Mouse (Mus musculus) CH12.LX (cell line): ENCODE data around the gene Kif17. TPM values are rescaled to one million over a fixed set of nuclear protein-coding genes. Genes with fewer than 3 reads are reported as not detected.

Source experiments
- DNase-seq: peaks from one replicate; pipeline ENCODE4 v3.0.0-alpha.2; 2013; ENCODE audit errors: extremely low read depth
- H3K27ac ChIP-seq: 2 replicates; pipeline ENCODE4 v1.5.1; 2012; ENCODE audit warnings: low read depth, mild to moderate bottlenecking, control low read depth, moderate library complexity; ENCODE audit not compliant: insufficient read depth
- H3K27me3 ChIP-seq: replicated peaks from 2 replicates; pipeline ENCODE3; 2012; ENCODE audit warnings: inconsistent platforms
- H3K36me3 ChIP-seq, 2 experiments: replicated peaks in 1 of 2; 2 replicates each; pipeline versions ENCODE3 to v1.6.1; 2012; ENCODE audit warnings: inconsistent platforms in 1 of 2, low read length in 1 of 2, mild to moderate bottlenecking in 1 of 2, mixed read lengths in 1 of 2, moderate library complexity in 1 of 2; ENCODE audit not compliant: control insufficient read depth in 1 of 2, insufficient read depth in 1 of 2
- H3K4me1 ChIP-seq, 2 experiments: 2 replicates each; pipeline ENCODE4 v1.6.1; 2012; ENCODE audit warnings: inconsistent platforms in 1 of 2, moderate library complexity in 1 of 2; ENCODE audit not compliant: insufficient read depth in 2 of 2, control insufficient read depth in 1 of 2
- H3K4me2 ChIP-seq: 2 replicates; pipeline ENCODE4 v1.6.1; 2012; ENCODE audit warnings: low read depth, mild to moderate bottlenecking, control low read depth; ENCODE audit not compliant: poor library complexity, insufficient read depth, severe bottlenecking
- H3K4me3 ChIP-seq, 3 experiments: fragments of 150-350 bp in 1 of 3; sonication (generic) in 1 of 3; replicated peaks in 1 of 3; 2 replicates each; pipeline versions ENCODE3 to v1.5.1; 2011 to 2012; ENCODE audit warnings: low read depth in 2 of 3, low read length in 2 of 3, mild to moderate bottlenecking in 2 of 3, moderate library complexity in 2 of 3, control low read depth in 1 of 3, improper control_type of control experiment in 1 of 3, inconsistent platforms in 1 of 3, mixed read lengths in 1 of 3; ENCODE audit not compliant: poor library complexity in 1 of 3
- H3K79me2 ChIP-seq: replicated peaks from 2 replicates; pipeline ENCODE4 v1.6.1; 2012; ENCODE audit warnings: mild to moderate bottlenecking, moderate library complexity; ENCODE audit not compliant: control insufficient read depth, poor library complexity, insufficient read depth, severe bottlenecking; ENCODE audit errors: extremely low read depth
- H3K9ac ChIP-seq: 2 replicates; pipeline ENCODE4 v1.6.1; 2012; ENCODE audit warnings: low read depth, mild to moderate bottlenecking, control low read depth, moderate library complexity; ENCODE audit not compliant: insufficient read depth
- H3K9me3 ChIP-seq: replicated peaks from 2 replicates; pipeline ENCODE3; 2012; ENCODE audit warnings: low read length, inconsistent platforms, mixed read lengths
- BHLHE40 ChIP-seq: IDR thresholded peaks from 2 replicates; pipeline ENCODE4 v1.6.1; 2011; ENCODE audit warnings: mild to moderate bottlenecking, low read depth, low read length, improper control_type of control experiment
- CHD2 ChIP-seq: IDR thresholded peaks from 2 replicates; pipeline ENCODE4 v1.6.1; 2011; ENCODE audit warnings: low read length, improper control_type of control experiment
- ELF1 ChIP-seq: IDR thresholded peaks from 2 replicates; pipeline ENCODE4 v1.6.1; 2014; ENCODE audit warnings: low read depth, mild to moderate bottlenecking, inconsistent platforms, low read length, improper control_type of control experiment
- EP300 ChIP-seq: IDR thresholded peaks from 2 replicates; pipeline ENCODE4 v1.6.1; 2011; ENCODE audit warnings: low read length, improper control_type of control experiment
- ETS1 ChIP-seq: conservative IDR thresholded peaks from 2 replicates; pipeline ENCODE4 v1.6.1; 2012; ENCODE audit warnings: low read depth, mild to moderate bottlenecking, inconsistent platforms, low read length, improper control_type of control experiment, moderate library complexity
- GABPA ChIP-seq: IDR thresholded peaks from 2 replicates; pipeline ENCODE4 v1.6.1; 2012; ENCODE audit warnings: low read depth, low read length, improper control_type of control experiment, inconsistent platforms; ENCODE audit not compliant: insufficient replicate concordance
- HCFC1 ChIP-seq: IDR thresholded peaks from 2 replicates; pipeline ENCODE4 v1.6.1; 2012; ENCODE audit warnings: low read depth, mild to moderate bottlenecking, inconsistent platforms, low read length, improper control_type of control experiment
- JUND ChIP-seq: conservative IDR thresholded peaks from 2 replicates; pipeline ENCODE4 v1.6.1; 2011; ENCODE audit warnings: low read depth, low read length, improper control_type of control experiment
- KAT2A ChIP-seq: IDR thresholded peaks from 2 replicates; pipeline ENCODE4 v1.6.1; 2012; ENCODE audit warnings: low read length, improper control_type of control experiment, inconsistent platforms; ENCODE audit not compliant: insufficient replicate concordance
- MAFK ChIP-seq: IDR thresholded peaks from 2 replicates; pipeline ENCODE4 v1.6.1; 2011; ENCODE audit warnings: low read length, improper control_type of control experiment; ENCODE audit not compliant: insufficient replicate concordance
- MAX ChIP-seq: IDR thresholded peaks from 2 replicates; pipeline ENCODE4 v1.6.1; 2011; ENCODE audit warnings: low read length, improper control_type of control experiment
- MAZ ChIP-seq: IDR thresholded peaks from 2 replicates; pipeline ENCODE4 v1.6.1; 2012; ENCODE audit warnings: low read depth, mild to moderate bottlenecking, inconsistent platforms, low read length, improper control_type of control experiment, moderate library complexity
- MEF2A ChIP-seq: IDR thresholded peaks from 2 replicates; pipeline ENCODE4 v1.6.1; 2014; ENCODE audit warnings: low read depth, mild to moderate bottlenecking, inconsistent platforms, low read length, improper control_type of control experiment, borderline replicate concordance
- MXI1 ChIP-seq: IDR thresholded peaks from 2 replicates; pipeline ENCODE4 v1.6.1; 2011; ENCODE audit warnings: mild to moderate bottlenecking, low read depth, low read length, improper control_type of control experiment
- MYC ChIP-seq: IDR thresholded peaks from 2 replicates; pipeline ENCODE4 v1.6.1; 2011; ENCODE audit warnings: low read depth, mild to moderate bottlenecking, improper control_type of control experiment, low read length
- NELFE ChIP-seq: IDR thresholded peaks from 2 replicates; pipeline ENCODE4 v1.6.1; 2011; ENCODE audit warnings: low read depth, low read length, improper control_type of control experiment
- NRF1 ChIP-seq: IDR thresholded peaks from 2 replicates; pipeline ENCODE4 v1.6.1; 2014; ENCODE audit warnings: low read depth, mild to moderate bottlenecking, inconsistent platforms, low read length, improper control_type of control experiment, moderate library complexity
- POLR2A ChIP-seq: IDR thresholded peaks from 2 replicates; pipeline ENCODE4 v1.6.1; 2011; ENCODE audit warnings: low read depth, mild to moderate bottlenecking, improper control_type of control experiment, low read length
- POLR2AphosphoS2 ChIP-seq: IDR thresholded peaks from 2 replicates; pipeline ENCODE4 v1.6.1; 2011; ENCODE audit warnings: low read depth, low read length, improper control_type of control experiment
- SIN3A ChIP-seq: IDR thresholded peaks from 2 replicates; pipeline ENCODE4 v1.6.1; 2012; ENCODE audit warnings: low read length, improper control_type of control experiment, inconsistent platforms
- SMC3 ChIP-seq: IDR thresholded peaks from 2 replicates; pipeline ENCODE4 v1.6.1; 2011; ENCODE audit warnings: low read depth, low read length, improper control_type of control experiment
- TBP ChIP-seq: conservative IDR thresholded peaks from 2 replicates; pipeline ENCODE4 v1.6.1; 2011; ENCODE audit warnings: low read depth, low read length, improper control_type of control experiment
- TCF12 ChIP-seq: IDR thresholded peaks from 2 replicates; pipeline ENCODE4 v1.6.1; 2014; ENCODE audit warnings: low read depth, mild to moderate bottlenecking, inconsistent platforms, low read length, improper control_type of control experiment
- UBTF ChIP-seq: IDR thresholded peaks from 2 replicates; pipeline ENCODE4 v1.6.1; 2012; ENCODE audit warnings: low read depth, mild to moderate bottlenecking, inconsistent platforms, low read length, improper control_type of control experiment, moderate library complexity
- ZKSCAN1 ChIP-seq: IDR thresholded peaks from 2 replicates; pipeline ENCODE4 v1.6.1; 2012; ENCODE audit warnings: low read depth, inconsistent platforms, low read length, improper control_type of control experiment, borderline replicate concordance
- ZNF384 ChIP-seq: IDR thresholded peaks from 2 replicates; pipeline ENCODE4 v1.6.1; 2012; ENCODE audit warnings: low read depth, low read length, improper control_type of control experiment, inconsistent platforms
- dilution Hi-C: fragments of 300-500 bp; cut with MboI; formaldehyde crosslinking; loops from 2 replicates; pipeline ENCODE4 v1.14.3; 2020; ENCODE audit warnings: low sequenced_read_pairs; ENCODE audit not compliant: extremely low pct_unique_long_range_greater_than_20kb, extremely low pct_ligation_motif_present
- in situ Hi-C: fragments of 300-500 bp; cut with MboI; formaldehyde crosslinking; loops from 3 replicates; pipeline ENCODE4 v1.14.3; 2019; ENCODE audit warnings: low sequenced_read_pairs, low pct_ligation_motif_present, low pct_unique_long_range_greater_than_20kb, mixed read lengths
- polyA plus RNA-seq: library from polyadenylated mRNA; unstranded; fragments of >175 nt; gene quantifications from 2 replicates; pipeline ENCODE4 v1.2.1, GENCODE M21; 2012; ENCODE audit warnings: low read depth; ENCODE audit not compliant: insufficient read length
- total RNA-seq, 2 experiments: library from RNA; depleted of rRNA; stranded (reverse); fragments of 300-350 nt in 1 of 2; fragments of >200 nt in 1 of 2; gene quantifications; 2 replicates each; pipeline ENCODE4 v1.2.3; 2012 to 2014

Gene Kif17
- total and polyA plus RNA-seq, 3 experiments, result 0.17 to 1.5 (median 0.55) TPM

DNA sequence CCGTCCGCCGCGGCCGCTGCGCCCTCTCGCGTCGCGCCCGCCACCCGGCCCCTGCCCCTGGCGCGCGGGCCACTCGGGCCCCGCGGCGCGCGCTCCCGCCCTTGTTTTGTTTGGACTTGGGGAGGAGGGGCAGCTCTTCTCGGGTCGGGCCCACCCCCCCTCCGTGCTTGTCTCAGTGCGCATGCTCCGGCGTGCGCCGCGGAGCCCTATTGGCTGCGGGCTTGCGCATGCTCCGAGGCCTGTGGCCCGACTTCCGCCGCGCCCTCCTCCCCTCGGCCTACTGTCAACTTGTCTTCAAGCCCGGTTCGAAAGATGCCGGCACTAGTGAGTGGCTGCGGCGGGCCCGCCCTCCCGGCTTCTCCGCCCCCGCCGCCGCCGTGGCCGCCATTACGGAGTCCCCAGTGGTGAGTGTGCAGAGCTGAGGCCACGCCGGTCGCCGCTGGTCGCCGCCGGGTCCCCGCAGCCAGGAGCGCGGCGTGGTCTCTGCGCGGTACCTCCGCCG, 33.3 kb upstream of the Kif17 start:
- H3K4me3 ChIP-seq, result peak overlapping the region; percentile 97 to 99 (median 98)
- peak; percentile 96 for DNase-seq
- peak overlapping the region; percentile 91 for H3K9ac ChIP-seq
- H3K4me1 ChIP-seq, result peaks cover 7 to 38% of the 10 kb centered on the region in 2 experiments
- peak overlapping the region; percentile 86 for H3K27ac ChIP-seq
- H3K27me3 ChIP-seq, result no peaks in the 10 kb centered on the region
- no peaks in the 10 kb centered on the region for H3K9me3 ChIP-seq
- no peak overlapping the region for H3K4me2 ChIP-seq
- in situ Hi-C loops, result no loop called here
- H3K79me2 ChIP-seq, result peaks cover 44% of the 10 kb centered on the region
- peaks cover 3 to 20% of the 10 kb centered on the region in 2 experiments for H3K36me3 ChIP-seq
- TF ChIP-seq KAT2A (peak; percentile 74; the same call in 1 of the 2 replicates), MAFK (no peak), POLR2A (peak; percentile 71; the same call in 1 of the 2 replicates), TBP (0 out of 2 replicates have a peak, but pooled peaks have one; percentile 34), MEF2A (peak; percentile 51; the same call in 1 of the 2 replicates), SMC3 (no peak), MAX (0 out of 2 replicates have a peak, but pooled peaks have one; percentile 17), SIN3A (no peak; the same call in 1 of the 2 replicates), NRF1 (peak; percentile 97), NELFE (peak; percentile 87), ELF1 (peak; percentile 86), CHD2 (peak; percentile 87), BHLHE40 (no peak), TCF12 (peak; percentile 77), MXI1 (peak; percentile 66), HCFC1 (peak; percentile 83), MAZ (peak; percentile 76)
- dilution Hi-C loops, result no loop called here

DNA sequence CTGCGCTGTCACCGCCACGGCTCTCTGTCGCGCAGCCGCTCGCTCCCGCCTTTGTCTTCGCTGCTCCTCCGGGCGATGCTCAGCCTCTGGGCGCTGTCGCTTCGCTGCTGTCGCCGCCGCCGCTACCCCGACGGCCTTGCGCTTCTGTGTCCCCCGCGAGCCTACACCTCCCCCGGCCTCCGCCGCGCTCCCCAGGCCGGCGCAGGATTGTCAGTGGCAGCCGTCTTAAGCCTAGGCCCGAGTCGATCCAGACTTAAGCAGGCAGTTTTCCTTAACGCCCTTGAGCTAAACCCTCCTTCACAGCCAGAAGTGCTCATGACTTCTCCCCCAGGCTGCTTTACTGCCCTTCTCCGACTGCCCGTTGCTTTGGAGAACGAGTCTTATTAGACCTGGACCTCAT, 32.8 kb upstream of the Kif17 start:
- Histone ChIP-seq H3K36me3 (peaks cover 8 to 25% of the 10 kb centered on the region in 2 experiments), H3K4me2 (no peak overlapping the region; the same call in 1 of the 2 replicates), H3K9ac (peak overlapping the region; percentile 75), H3K4me3 (peak overlapping the region; percentile 97 to 99 (median 98)), H3K79me2 (peaks cover 48% of the 10 kb centered on the region), H3K9me3 (no peaks in the 10 kb centered on the region), H3K27me3 (no peaks in the 10 kb centered on the region), H3K4me1 (peaks cover 7 to 43% of the 10 kb centered on the region in 2 experiments), H3K27ac (peak overlapping the region; percentile 85)
- TF ChIP-seq POLR2AphosphoS2, result no peak
- TF ChIP-seq JUND, result no peak
- no peak for TF ChIP-seq UBTF
- no peak for TF ChIP-seq BHLHE40
- TF ChIP-seq TCF12, result no peak
- no peak for TF ChIP-seq HCFC1
- TF ChIP-seq MYC, result no peak
- TF ChIP-seq TBP, result no peak
- no peak for TF ChIP-seq SMC3
- no peak for TF ChIP-seq EP300
- no peak for TF ChIP-seq MAFK
- TF ChIP-seq GABPA, result no peak
- TF ChIP-seq ETS1, result no peak
- no peak for TF ChIP-seq ZNF384
- TF ChIP-seq ZKSCAN1, result no peak
- in situ Hi-C loops, result no loop called here
- dilution Hi-C loops, result no loop called here
- no peak for DNase-seq
